Mouse (Mus musculus): ENCODE measurements around the gene Dab2ip. TPM values are rescaled to one million over a fixed set of nuclear protein-coding genes. Genes with fewer than 3 reads are reported as not detected.

Dab2ip gene
- total and polyA plus RNA-seq, 3 experiments: 34.5 to 47.9 (median 45.6) TPM

- no peak overlapping the region for H3K4me3 ChIP-seq
- peaks cover 20% of the 10 kb centered on the region for H3K36me3 ChIP-seq (ENCODE audit: control insufficient read depth, insufficient read depth, low read length)
- H3K27ac ChIP-seq: peak overlapping the region; percentile 64
- H3K9ac ChIP-seq (ENCODE audit: low read depth, low read length): no peak overlapping the region
- H3K4me1 ChIP-seq (ENCODE audit: control insufficient read depth, insufficient read depth, low read length): peaks cover 64% of the 10 kb centered on the region
- 72% methylated on average over 7 of the region's 7 CpGs for WGBS
- TF ChIP-seq POLR2A (IDR thresholded peaks at IDR 0.05; ENCODE audit: insufficient read depth, low read depth, low read length): no peak
- TF ChIP-seq CTCF (IDR thresholded peaks at IDR 0.05): no peak
- no peak for TF ChIP-seq EP300 (IDR thresholded peaks at IDR 0.05; ENCODE audit: insufficient read depth, low read depth, low read length)
- intact Hi-C loops (cut with DNase I): loop anchor here (2.0 kb wide), 1 partner anchor 25 kb away; no protein-coding TSS in a partner anchor
- H3K79me2 ChIP-seq (replicated peaks; ENCODE audit: control insufficient read depth, insufficient read depth, low read length): no peaks in the 10 kb centered on the region; the same call in 1 of the 2 replicates
- DNase-seq: no peak
- no peaks in the 10 kb centered on the region for H3K27me3 ChIP-seq (ENCODE audit: control insufficient read depth, insufficient read depth, low read length)
Observed at GRCm38 (mm10) chr2:35593889-35594288, 35.8 kb downstream of the Dab2ip start.

- no peaks in the 10 kb centered on the region for H3K27me3 ChIP-seq (ENCODE audit: control insufficient read depth, insufficient read depth, low read length)
- WGBS: 55% methylated on average over 1 of the region's 1 CpGs
- no peak overlapping the region for H3K9ac ChIP-seq (ENCODE audit: low read depth, low read length)
- no peaks in the 10 kb centered on the region; the same call in 1 of the 2 replicates for H3K79me2 ChIP-seq (replicated peaks; ENCODE audit: control insufficient read depth, insufficient read depth, low read length)
- peaks cover 18% of the 10 kb centered on the region for H3K36me3 ChIP-seq (ENCODE audit: control insufficient read depth, insufficient read depth, low read length)
- H3K4me3 ChIP-seq: no peak overlapping the region
- DNase-seq: peak in 1 of 2 experiments; percentile 25
- TF ChIP-seq EP300 (IDR thresholded peaks at IDR 0.05; ENCODE audit: insufficient read depth, low read depth, low read length) (no peak), CTCF (IDR thresholded peaks at IDR 0.05) (no peak), POLR2A (IDR thresholded peaks at IDR 0.05; ENCODE audit: insufficient read depth, low read depth, low read length) (no peak)
- intact Hi-C loops (cut with DNase I): loop anchor here (2.0 kb wide), 1 partner anchor 24 kb away; no protein-coding TSS in a partner anchor
- peak overlapping the region; percentile 80 for H3K27ac ChIP-seq
- peaks cover 55% of the 10 kb centered on the region for H3K4me1 ChIP-seq (ENCODE audit: control insufficient read depth, insufficient read depth, low read length)
Observed at GRCm38 (mm10) chr2:35595102-35595501, 37.0 kb downstream of the Dab2ip start.

GRCm38 (mm10) chr2:35595718-35596117, 37.7 kb downstream of the Dab2ip start:
- DNase-seq: peak in 1 of 2 experiments; percentile 24

GRCm38 (mm10) chr2:35596796-35597195, 38.7 kb downstream of the Dab2ip start:
- 0 out of 2 replicates have a peak overlapping the region, but pooled peaks have one; percentile 35 for H3K9ac ChIP-seq (ENCODE audit: low read depth, low read length)
- peak; percentile 48 to 54 for DNase-seq

More at GRCm38 (mm10) chr2:35595718-35596117, 37.7 kb downstream of the Dab2ip start:
- Histone ChIP-seq H3K36me3 (ENCODE audit: control insufficient read depth, insufficient read depth, low read length) (peaks cover 18% of the 10 kb centered on the region), H3K27ac (peak overlapping the region; percentile 80), H3K9ac (ENCODE audit: low read depth, low read length) (no peak overlapping the region), H3K79me2 (replicated peaks; ENCODE audit: control insufficient read depth, insufficient read depth, low read length) (no peaks in the 10 kb centered on the region; the same call in 1 of the 2 replicates), H3K4me3 (no peak overlapping the region), H3K27me3 (ENCODE audit: control insufficient read depth, insufficient read depth, low read length) (no peaks in the 10 kb centered on the region), H3K4me1 (ENCODE audit: control insufficient read depth, insufficient read depth, low read length) (peaks cover 49% of the 10 kb centered on the region)
- WGBS: 53% methylated on average over 5 of the region's 5 CpGs
- no peak for TF ChIP-seq EP300 (IDR thresholded peaks at IDR 0.05; ENCODE audit: insufficient read depth, low read depth, low read length)
- no peak for TF ChIP-seq POLR2A (IDR thresholded peaks at IDR 0.05; ENCODE audit: insufficient read depth, low read depth, low read length)
- TF ChIP-seq CTCF (IDR thresholded peaks at IDR 0.05): no peak
- intact Hi-C loops (cut with DNase I): loop anchor here (2.0 kb wide), 2 partner anchors 17 to 23 kb away; no protein-coding TSS in a partner anchor

GRCm38 (mm10) chr2:35598819-35599218, 40.8 kb downstream of the Dab2ip start:
- no peak for DNase-seq
- Histone ChIP-seq H3K36me3 (ENCODE audit: control insufficient read depth, insufficient read depth, low read length) (peaks cover 12% of the 10 kb centered on the region), H3K4me1 (ENCODE audit: control insufficient read depth, insufficient read depth, low read length) (peaks cover 31% of the 10 kb centered on the region), H3K27ac (peak overlapping the region; percentile 6), H3K9ac (ENCODE audit: low read depth, low read length) (no peak overlapping the region), H3K4me3 (no peak overlapping the region), H3K27me3 (ENCODE audit: control insufficient read depth, insufficient read depth, low read length) (no peaks in the 10 kb centered on the region), H3K79me2 (replicated peaks; ENCODE audit: control insufficient read depth, insufficient read depth, low read length) (no peaks in the 10 kb centered on the region; the same call in 1 of the 2 replicates)
- TF ChIP-seq CTCF (IDR thresholded peaks at IDR 0.05) (no peak), EP300 (IDR thresholded peaks at IDR 0.05; ENCODE audit: insufficient read depth, low read depth, low read length) (no peak), POLR2A (IDR thresholded peaks at IDR 0.05; ENCODE audit: insufficient read depth, low read depth, low read length) (no peak)
- 44% methylated on average over 3 of the region's 3 CpGs for WGBS
- intact Hi-C loops (cut with DNase I): no loop called here

More at GRCm38 (mm10) chr2:35596796-35597195, 38.7 kb downstream of the Dab2ip start:
- H3K4me3 ChIP-seq: no peak overlapping the region
- peak overlapping the region; percentile 80 for H3K27ac ChIP-seq
- H3K79me2 ChIP-seq (replicated peaks; ENCODE audit: control insufficient read depth, insufficient read depth, low read length): no peaks in the 10 kb centered on the region; the same call in 1 of the 2 replicates
- H3K27me3 ChIP-seq (ENCODE audit: control insufficient read depth, insufficient read depth, low read length): no peaks in the 10 kb centered on the region
- 34% methylated on average over 4 of the region's 4 CpGs for WGBS
- H3K36me3 ChIP-seq (ENCODE audit: control insufficient read depth, insufficient read depth, low read length): peaks cover 14% of the 10 kb centered on the region
- H3K4me1 ChIP-seq (ENCODE audit: control insufficient read depth, insufficient read depth, low read length): peaks cover 41% of the 10 kb centered on the region
- no peak for TF ChIP-seq CTCF (IDR thresholded peaks at IDR 0.05)
- no peak for TF ChIP-seq EP300 (IDR thresholded peaks at IDR 0.05; ENCODE audit: insufficient read depth, low read depth, low read length)
- peak; percentile 28; the same call in 1 of the 2 replicates for TF ChIP-seq POLR2A (IDR thresholded peaks at IDR 0.05; ENCODE audit: insufficient read depth, low read depth, low read length)
- intact Hi-C loops (cut with DNase I): loop anchor here (2.0 kb wide), 1 partner anchor 16 kb away; no protein-coding TSS in a partner anchor

- intact Hi-C loops (cut with DNase I): no loop called here
- Histone ChIP-seq H3K4me1 (ENCODE audit: control insufficient read depth, insufficient read depth, low read length) (peaks cover 16% of the 10 kb centered on the region), H3K79me2 (replicated peaks; ENCODE audit: control insufficient read depth, insufficient read depth, low read length) (no peaks in the 10 kb centered on the region), H3K27ac (no peak overlapping the region), H3K36me3 (ENCODE audit: control insufficient read depth, insufficient read depth, low read length) (peaks cover 6% of the 10 kb centered on the region), H3K9ac (ENCODE audit: low read depth, low read length) (no peak overlapping the region), H3K27me3 (ENCODE audit: control insufficient read depth, insufficient read depth, low read length) (no peaks in the 10 kb centered on the region), H3K4me3 (no peak overlapping the region)
- WGBS: 91% methylated on average over 3 of the region's 3 CpGs
- TF ChIP-seq CTCF (IDR thresholded peaks at IDR 0.05) (peak; percentile 45), EP300 (IDR thresholded peaks at IDR 0.05; ENCODE audit: insufficient read depth, low read depth, low read length) (no peak)
- no peak for DNase-seq
Observed at GRCm38 (mm10) chr2:35601665-35602064, 43.6 kb downstream of the Dab2ip start.
